Mouse (Mus musculus) E14TG2a.4 (cell line): Measurements from ENCODE around the gene Ergic1.

Experiments used
- CTCF ChIP-seq: conservative IDR thresholded peaks from 2 replicates; pipeline ENCODE4 v1.5.1; 2014; ENCODE audit warnings: low read length
- POU5F1 ChIP-seq: IDR thresholded peaks from 2 replicates; pipeline ENCODE4 v1.6.1; 2014; ENCODE audit warnings: low read length, borderline replicate concordance

GRCm38 (mm10) chr17:26583056-26583455, 21.8 kb downstream of the Ergic1 start:
- no peak for TF ChIP-seq CTCF
- no peak for TF ChIP-seq POU5F1
